Mouse (Mus musculus): ENCODE measurements around the gene Ptms.

GRCm38 (mm10) chr6:124915160-124915941 is 4.6 kb downstream of the Ptms start:
- TF ChIP-seq POLR2A (IDR thresholded peaks at IDR 0.05; ENCODE audit: low read depth, low read length) (no peak), CTCF (IDR thresholded peaks at IDR 0.05; ENCODE audit: extremely low read depth, insufficient read length, insufficient replicate concordance, low read depth, low read length) (no peak)

All from small intestine, adult 2 months (tissue).